Mouse (Mus musculus): ENCODE results near the gene Rfx7. TPM values are rescaled to one million over a fixed set of nuclear protein-coding genes. Genes with fewer than 3 reads are reported as not detected.
A peak's percentile ranks its signal among the peaks of the same experiment; 100 is the strongest.

Rfx7 gene
- polyA plus RNA-seq, 1 experiment from 2014 or later = 2.5 TPM

DNA sequence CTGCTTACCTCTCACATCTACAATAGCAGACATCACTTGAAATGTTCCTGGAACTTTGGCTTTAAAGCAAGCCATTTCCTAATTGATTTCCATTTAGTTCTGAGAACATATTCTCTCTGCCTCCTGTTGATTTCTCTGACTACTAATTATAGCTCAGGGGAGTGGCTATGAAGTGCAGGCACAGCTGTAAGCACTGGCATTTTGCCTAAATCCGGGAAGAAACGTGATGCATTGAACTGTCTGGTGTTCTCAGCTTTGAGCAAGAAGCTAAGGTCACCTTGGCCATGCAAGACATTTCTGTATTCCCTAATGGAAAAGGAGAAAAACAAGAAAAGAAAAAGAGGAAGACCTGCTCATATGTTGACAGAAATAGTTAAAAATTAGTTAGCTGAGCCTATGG, 96.6 kb downstream of the Rfx7 start:
- no peaks in the 10 kb centered on the region for H3K27me3 ChIP-seq (ENCODE audit: insufficient read depth, low read length)
- H3K9ac ChIP-seq (replicated peaks) = no peak overlapping the region
- H3K4me1 ChIP-seq (ENCODE audit: insufficient read depth) = peaks cover 12% of the 10 kb centered on the region; the same call in 1 of the 2 replicates
- H3K27ac ChIP-seq (ENCODE audit: low read depth) = peak overlapping the region; percentile 20; the same call in 1 of the 2 replicates
- H3K4me2 ChIP-seq (ENCODE audit: low read depth, low read length) = no peak overlapping the region
- TF ChIP-seq CTCF (IDR thresholded peaks at IDR 0.05; ENCODE audit: low read depth) (no peak), EP300 (IDR thresholded peaks at IDR 0.05; ENCODE audit: low read depth) (0 out of 2 replicates have a peak, but pooled peaks have one; percentile 24)
- no peak overlapping the region for H3K4me3 ChIP-seq (ENCODE audit: low read depth, low read length)
- DNase-seq (peak; percentile 48), ATAC-seq (peak; percentile 41; the same call in 1 of the 2 replicates)
- 9% methylated on average over 2 of the region's 2 CpGs for WGBS (ENCODE audit: insufficient replicate concordance)
- H3K36me3 ChIP-seq (replicated peaks; ENCODE audit: insufficient read depth, low read length) = no peaks in the 10 kb centered on the region
- H3K9me3 ChIP-seq (ENCODE audit: low read length) = no peaks in the 10 kb centered on the region

DNA sequence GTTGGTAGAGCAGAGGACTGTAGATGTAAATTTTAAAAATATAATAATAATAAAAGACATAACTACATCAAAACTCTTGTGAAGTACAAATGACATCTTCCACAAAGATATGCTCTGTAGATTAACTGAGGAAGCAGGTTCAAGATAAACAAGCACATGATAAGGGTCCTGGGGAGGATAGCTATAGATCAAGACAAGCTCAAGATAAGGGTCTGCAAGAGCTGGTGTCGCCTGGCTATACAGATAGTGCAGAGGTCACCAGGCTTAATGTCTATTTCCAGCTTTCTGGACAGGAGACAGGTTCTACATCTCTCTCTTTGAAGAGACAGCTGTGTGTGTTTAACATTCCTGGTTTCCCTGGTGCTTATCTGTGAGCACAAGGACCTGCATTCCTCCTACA, 100.2 kb downstream of the Rfx7 start:
- no peak for DNase-seq
- no peaks in the 10 kb centered on the region for H3K9me3 ChIP-seq (ENCODE audit: low read length)
- H3K27ac ChIP-seq (ENCODE audit: low read depth) = no peak overlapping the region
- H3K36me3 ChIP-seq (replicated peaks; ENCODE audit: insufficient read depth, low read length) = no peaks in the 10 kb centered on the region
- no peak for ATAC-seq
- TF ChIP-seq EP300 (IDR thresholded peaks at IDR 0.05; ENCODE audit: low read depth) = no peak
- no peak for TF ChIP-seq CTCF (IDR thresholded peaks at IDR 0.05; ENCODE audit: low read depth)
- no peak overlapping the region for H3K9ac ChIP-seq (replicated peaks)
- no peak overlapping the region for H3K4me2 ChIP-seq (ENCODE audit: low read depth, low read length)
- no peak overlapping the region for H3K4me3 ChIP-seq (ENCODE audit: low read depth, low read length)
- WGBS (ENCODE audit: insufficient replicate concordance) = 48% methylated on average over 1 of the region's 1 CpGs
- peaks cover 12% of the 10 kb centered on the region; the same call in 1 of the 2 replicates for H3K4me1 ChIP-seq (ENCODE audit: insufficient read depth)
- H3K27me3 ChIP-seq (ENCODE audit: insufficient read depth, low read length) = no peaks in the 10 kb centered on the region

DNA sequence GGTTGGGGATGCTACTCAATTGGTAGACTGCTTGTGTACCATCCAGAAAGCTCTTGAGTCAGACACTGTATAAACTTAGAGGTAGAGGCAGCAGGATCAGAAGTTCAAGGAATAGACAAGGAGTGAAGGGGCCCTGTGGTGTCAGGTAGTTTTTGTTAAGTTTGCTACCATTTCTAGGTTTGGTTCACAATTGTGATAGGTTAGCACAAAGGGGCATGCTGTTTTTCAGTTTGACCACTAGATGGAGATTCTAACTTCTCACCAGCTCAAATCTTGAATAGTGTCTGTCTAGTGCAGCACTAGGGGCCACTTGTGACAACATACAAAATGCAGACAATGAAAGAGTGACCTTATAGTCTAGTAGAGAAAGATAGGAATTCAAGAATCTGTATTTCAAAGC, 103.1 kb downstream of the Rfx7 start:
- TF ChIP-seq CTCF (IDR thresholded peaks at IDR 0.05; ENCODE audit: low read depth) (peak; percentile 87), EP300 (IDR thresholded peaks at IDR 0.05; ENCODE audit: low read depth) (no peak)
- Histone ChIP-seq H3K36me3 (replicated peaks; ENCODE audit: insufficient read depth, low read length) (no peaks in the 10 kb centered on the region), H3K27ac (ENCODE audit: low read depth) (no peak overlapping the region), H3K9ac (replicated peaks) (no peak overlapping the region), H3K4me3 (ENCODE audit: low read depth, low read length) (no peak overlapping the region), H3K9me3 (ENCODE audit: low read length) (no peaks in the 10 kb centered on the region), H3K27me3 (ENCODE audit: insufficient read depth, low read length) (no peaks in the 10 kb centered on the region), H3K4me1 (ENCODE audit: insufficient read depth) (peaks cover 11% of the 10 kb centered on the region), H3K4me2 (ENCODE audit: low read depth, low read length) (no peak overlapping the region)
- no peak for DNase-seq
- ATAC-seq = no peak

DNA sequence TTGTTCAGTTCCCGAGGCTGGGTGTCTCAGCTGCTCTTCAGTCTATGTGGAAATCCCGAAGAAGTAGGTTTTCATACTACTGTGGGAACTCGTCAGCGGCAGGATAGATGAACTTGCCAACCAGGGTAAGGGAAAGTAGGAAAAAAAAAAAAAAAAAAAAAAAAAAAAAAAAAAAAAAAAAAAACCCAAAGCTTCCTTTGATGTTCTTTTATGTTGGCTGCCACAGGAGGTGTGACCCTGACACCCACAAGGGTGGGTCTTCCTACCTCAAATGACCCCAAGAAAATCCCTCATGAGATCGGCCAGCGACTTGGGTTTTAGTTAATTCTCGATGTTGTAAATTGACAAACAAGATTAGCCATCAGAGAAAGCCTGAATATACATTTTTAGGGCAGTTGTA, 104.5 kb downstream of the Rfx7 start:
- Histone ChIP-seq H3K4me3 (ENCODE audit: low read depth, low read length) (no peak overlapping the region), H3K9me3 (ENCODE audit: low read length) (no peaks in the 10 kb centered on the region), H3K27ac (ENCODE audit: low read depth) (no peak overlapping the region), H3K4me2 (ENCODE audit: low read depth, low read length) (no peak overlapping the region), H3K4me1 (ENCODE audit: insufficient read depth) (peaks cover 22% of the 10 kb centered on the region), H3K36me3 (replicated peaks; ENCODE audit: insufficient read depth, low read length) (no peaks in the 10 kb centered on the region), H3K9ac (replicated peaks) (no peak overlapping the region), H3K27me3 (ENCODE audit: insufficient read depth, low read length) (no peaks in the 10 kb centered on the region)
- ATAC-seq (no peak), DNase-seq (no peak)
- WGBS (ENCODE audit: insufficient replicate concordance) = 82% methylated on average over 7 of the region's 7 CpGs
- TF ChIP-seq CTCF (IDR thresholded peaks at IDR 0.05; ENCODE audit: low read depth) (no peak), EP300 (IDR thresholded peaks at IDR 0.05; ENCODE audit: low read depth) (no peak)

DNA sequence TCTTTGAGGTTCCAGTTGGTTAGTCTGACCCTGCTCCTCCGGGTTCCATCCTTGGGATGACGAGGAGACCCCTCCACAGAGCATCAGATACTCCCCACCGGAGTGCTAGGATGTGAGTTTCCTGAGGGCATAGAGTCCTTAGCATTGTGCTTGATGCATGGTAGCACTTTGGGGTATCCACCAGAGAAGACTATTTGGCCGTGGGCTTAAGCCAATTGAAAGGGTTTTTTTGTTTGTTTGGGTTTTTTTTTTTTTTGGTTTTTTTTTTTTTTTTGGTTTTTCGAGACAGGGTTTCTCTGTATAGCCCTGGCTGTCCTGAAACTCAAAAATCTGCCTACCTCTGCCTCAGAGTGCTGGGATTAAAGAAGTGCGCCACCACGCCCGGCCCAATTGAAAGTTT, 105.2 kb downstream of the Rfx7 start:
- Histone ChIP-seq H3K36me3 (replicated peaks; ENCODE audit: insufficient read depth, low read length) (no peaks in the 10 kb centered on the region), H3K4me3 (ENCODE audit: low read depth, low read length) (no peak overlapping the region), H3K4me1 (ENCODE audit: insufficient read depth) (peaks cover 22% of the 10 kb centered on the region), H3K27ac (ENCODE audit: low read depth) (no peak overlapping the region), H3K9me3 (ENCODE audit: low read length) (no peaks in the 10 kb centered on the region), H3K9ac (replicated peaks) (no peak overlapping the region), H3K4me2 (ENCODE audit: low read depth, low read length) (no peak overlapping the region), H3K27me3 (ENCODE audit: insufficient read depth, low read length) (no peaks in the 10 kb centered on the region)
- 85% methylated on average over 8 of the region's 8 CpGs for WGBS (ENCODE audit: insufficient replicate concordance)
- no peak for TF ChIP-seq CTCF (IDR thresholded peaks at IDR 0.05; ENCODE audit: low read depth)
- no peak for TF ChIP-seq EP300 (IDR thresholded peaks at IDR 0.05; ENCODE audit: low read depth)
- ATAC-seq (no peak), DNase-seq (no peak)

DNA sequence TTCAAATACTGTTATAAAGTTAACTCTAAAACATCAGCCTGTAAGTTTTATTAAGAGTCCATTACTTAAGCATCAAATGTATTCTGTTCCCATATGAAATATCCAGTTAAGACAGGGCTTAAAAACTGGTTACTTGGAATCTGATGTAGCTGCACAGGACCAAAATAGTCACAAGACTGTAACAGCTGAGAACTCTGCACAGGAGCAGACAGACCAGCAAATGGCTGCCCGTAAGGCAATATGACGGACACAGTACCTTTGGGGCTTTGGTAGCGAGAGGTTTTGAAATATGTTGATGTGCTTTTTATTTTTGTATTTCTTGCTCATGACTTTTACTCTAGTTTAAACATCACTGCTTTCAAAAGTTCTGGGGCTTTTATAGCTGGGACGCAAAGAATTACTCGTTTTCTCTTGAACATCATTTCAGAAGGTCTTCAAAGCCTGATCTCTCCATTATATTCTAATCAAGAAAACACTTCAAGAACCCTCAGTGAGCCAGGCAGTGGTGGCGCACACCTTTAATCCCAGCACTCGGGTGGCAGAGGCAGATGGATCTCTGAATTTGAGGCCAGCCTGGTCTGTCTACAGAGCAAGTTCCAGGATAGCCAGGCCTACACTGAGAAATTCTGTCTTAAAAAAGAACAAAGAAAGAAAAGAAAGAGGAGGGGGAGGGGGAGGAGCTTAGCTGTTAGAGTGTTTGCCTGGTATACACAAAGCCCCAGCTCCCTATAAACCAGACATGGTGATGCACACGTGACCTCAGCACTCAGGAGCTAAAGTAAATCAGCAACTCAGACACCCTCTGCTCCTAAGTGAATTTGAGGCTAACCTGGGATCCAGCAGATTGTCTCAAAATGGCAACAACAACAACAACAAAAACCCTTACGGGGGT, 107.2 kb downstream of the Rfx7 start:
- Histone ChIP-seq H3K36me3 (replicated peaks; ENCODE audit: insufficient read depth, low read length) (no peaks in the 10 kb centered on the region), H3K27me3 (ENCODE audit: insufficient read depth, low read length) (no peaks in the 10 kb centered on the region), H3K4me3 (ENCODE audit: low read depth, low read length) (peak overlapping the region; percentile 42), H3K9ac (replicated peaks) (peak overlapping the region; percentile 61), H3K4me1 (ENCODE audit: insufficient read depth) (peaks cover 22% of the 10 kb centered on the region), H3K9me3 (ENCODE audit: low read length) (no peaks in the 10 kb centered on the region), H3K4me2 (ENCODE audit: low read depth, low read length) (peak overlapping the region; percentile 75), H3K27ac (ENCODE audit: low read depth) (peak overlapping the region; percentile 96)
- TF ChIP-seq CTCF (IDR thresholded peaks at IDR 0.05; ENCODE audit: low read depth) (no peak), EP300 (IDR thresholded peaks at IDR 0.05; ENCODE audit: low read depth) (no peak)
- 60% methylated on average over 9 of the region's 9 CpGs for WGBS (ENCODE audit: insufficient replicate concordance)
- ATAC-seq = peak; percentile 71
- DNase-seq = no peak
